In genomic region chr3:54932599-54932998, GRCm38 (mm10) we compare ENCODE assay signal across 39 mouse cellular contexts. TPM values are rescaled to one million over a fixed set of nuclear protein-coding genes. Genes with fewer than 3 reads are reported as not detected.
DNase-seq lines count a peak whose midpoint lies in the region; ATAC-seq and TF ChIP-seq lines count a peak whose summit lies in the region.
"Had no signal": no experiment of that assay in that cellular context is flagged by ENCODE, and none has a peak within 500 bp of the region (broad histone marks: within the 10 kb centered on the region; RNA-seq: fewer than 3 reads in every experiment).

No protein-coding gene starts in this region.

- peak; percentile 37 for TF ChIP-seq CTCF in hindbrain, postnatal 0 days (IDR thresholded peaks at IDR 0.05; ENCODE audit: low read depth)
- TF ChIP-seq CTCF in lung, embryonic 14.5 days (IDR thresholded peaks at IDR 0.05; ENCODE audit: low read depth) = peak; percentile 27
- TF ChIP-seq CTCF in Patski (IDR thresholded peaks at IDR 0.05) = peak; percentile 20

- no peak for ATAC-seq in hindbrain, postnatal 0 days
- no peak for ATAC-seq in lung, embryonic 14.5 days (ENCODE audit: insufficient read depth)
- no peak for ATAC-seq in Patski
- no peak for ATAC-seq in neural tube, embryonic 15.5 days (ENCODE audit: low FRiP score)
- ATAC-seq: activated CD4-positive, CD25-positive, alpha-beta regulatory T cell, adult 4 months; forebrain, embryonic 16.5 days; hindbrain, embryonic 16.5 days; intestine, embryonic 15.5 days; midbrain, embryonic 16.5 days had no signal

- no peaks in the 10 kb centered on the region for H3K36me3 ChIP-seq in hindbrain, postnatal 0 days (ENCODE audit: insufficient read depth, low read length)
- no peaks in the 10 kb centered on the region for H3K36me3 ChIP-seq in hindbrain, embryonic 10.5 days
- no peaks in the 10 kb centered on the region for H3K36me3 ChIP-seq in lung, embryonic 14.5 days (ENCODE audit: insufficient read depth)
- H3K36me3 ChIP-seq in neural tube, embryonic 15.5 days = no peaks in the 10 kb centered on the region
- H3K36me3 ChIP-seq: embryonic facial prominence, embryonic 13.5 days; forebrain, embryonic 10.5 days; G1E; heart, embryonic 12.5 days; intestine, embryonic 15.5 days; liver, embryonic 13.5 days; midbrain, embryonic 10.5 days; neural tube, embryonic 12.5 days had no signal

- CTCF ChIA-PET in Patski (lab: Charles Lee) = no interaction called here

- no peak overlapping the region for H3K4me2 ChIP-seq in hindbrain, postnatal 0 days (ENCODE audit: low read depth, low read length)
- H3K4me2 ChIP-seq in lung, embryonic 14.5 days = no peak overlapping the region
- H3K4me2 ChIP-seq in neural tube, embryonic 15.5 days = no peak overlapping the region
- H3K4me2 ChIP-seq: embryonic facial prominence, embryonic 13.5 days; heart, embryonic 12.5 days; intestine, embryonic 15.5 days; liver, embryonic 13.5 days; neural tube, embryonic 12.5 days had no signal

- no peak for DNase-seq in hindbrain, postnatal 0 days (ENCODE audit: low spot score)
- DNase-seq in hindbrain, embryonic 10.5 days (ENCODE audit: low spot score) = no peak
- no peak for DNase-seq in lung, embryonic 14.5 days
- DNase-seq in lung, postnatal 25 days (ENCODE audit: low spot score) = no peak
- no peak for DNase-seq in Patski (ENCODE audit: low read depth, low spot score)
- no peak for DNase-seq in heart, postnatal 36 days
- DNase-seq: adrenal gland, adult 2 months; adrenal gland, postnatal 36 days; cerebellum, adult 18-20 months; cerebellum, postnatal 10 days; heart, adult 2 months; kidney, adult 9 months; kidney, postnatal 36 days; layer of hippocampus, postnatal 36 days; left cerebral cortex, postnatal 4 days; liver, embryonic 13.5 days; lung, adult 2 months; lung, postnatal 14 days; right cerebral cortex, postnatal 4 days; thymus, postnatal 14 days had no signal

- no peaks in the 10 kb centered on the region for H3K4me1 ChIP-seq in hindbrain, postnatal 0 days (ENCODE audit: insufficient read depth, low read length)
- no peaks in the 10 kb centered on the region for H3K4me1 ChIP-seq in hindbrain, embryonic 10.5 days (replicated peaks)
- no peaks in the 10 kb centered on the region for H3K4me1 ChIP-seq in lung, embryonic 14.5 days (ENCODE audit: insufficient read depth)
- H3K4me1 ChIP-seq in neural tube, embryonic 15.5 days = no peaks in the 10 kb centered on the region
- H3K4me1 ChIP-seq: embryonic facial prominence, embryonic 13.5 days; forebrain, embryonic 10.5 days; heart, embryonic 12.5 days; intestine, embryonic 15.5 days; liver, embryonic 13.5 days; midbrain, embryonic 10.5 days; neural tube, embryonic 12.5 days had no signal

- H3K9me3 ChIP-seq in hindbrain, postnatal 0 days (ENCODE audit: low read length) = no peaks in the 10 kb centered on the region
- no peaks in the 10 kb centered on the region for H3K9me3 ChIP-seq in hindbrain, embryonic 10.5 days
- H3K9me3 ChIP-seq in lung, embryonic 14.5 days (ENCODE audit: low read depth, low read length) = no peaks in the 10 kb centered on the region
- no peaks in the 10 kb centered on the region for H3K9me3 ChIP-seq in neural tube, embryonic 15.5 days (replicated peaks)
- H3K9me3 ChIP-seq: embryonic facial prominence, embryonic 13.5 days; forebrain, embryonic 10.5 days; heart, embryonic 12.5 days; intestine, embryonic 15.5 days; liver, embryonic 13.5 days; midbrain, embryonic 10.5 days; neural tube, embryonic 12.5 days had no signal

- H3K27me3 ChIP-seq in hindbrain, postnatal 0 days (ENCODE audit: insufficient read depth, low read length) = no peaks in the 10 kb centered on the region
- H3K27me3 ChIP-seq in hindbrain, embryonic 10.5 days (ENCODE audit: insufficient read depth, poor library complexity, severe bottlenecking) = no peaks in the 10 kb centered on the region
- no peaks in the 10 kb centered on the region for H3K27me3 ChIP-seq in lung, embryonic 14.5 days (ENCODE audit: insufficient read depth, low read length)
- peaks cover 5% of the 10 kb centered on the region for H3K27me3 ChIP-seq in Patski
- no peaks in the 10 kb centered on the region for H3K27me3 ChIP-seq in neural tube, embryonic 15.5 days (replicated peaks)
- H3K27me3 ChIP-seq: embryonic facial prominence, embryonic 13.5 days; heart, embryonic 12.5 days; intestine, embryonic 15.5 days; liver, embryonic 13.5 days; neural tube, embryonic 12.5 days had no signal

- H3K9ac ChIP-seq in hindbrain, postnatal 0 days (replicated peaks; ENCODE audit: low read length) = no peak overlapping the region
- H3K9ac ChIP-seq in lung, embryonic 14.5 days = no peak overlapping the region
- no peak overlapping the region for H3K9ac ChIP-seq in neural tube, embryonic 15.5 days (replicated peaks)
- H3K9ac ChIP-seq: embryonic facial prominence, embryonic 13.5 days; heart, embryonic 12.5 days; intestine, embryonic 15.5 days; liver, embryonic 13.5 days; neural tube, embryonic 12.5 days had no signal

- no peak overlapping the region for H3K4me3 ChIP-seq in hindbrain, postnatal 0 days (ENCODE audit: low read length)
- no peak overlapping the region for H3K4me3 ChIP-seq in hindbrain, embryonic 10.5 days
- H3K4me3 ChIP-seq in lung, embryonic 14.5 days (ENCODE audit: low read depth, low read length) = no peak overlapping the region
- H3K4me3 ChIP-seq in neural tube, embryonic 15.5 days (replicated peaks) = no peak overlapping the region
- H3K4me3 ChIP-seq: embryonic facial prominence, embryonic 13.5 days; forebrain, embryonic 10.5 days; heart, adult 2 months; heart, embryonic 12.5 days; intestine, embryonic 15.5 days; liver, embryonic 13.5 days; midbrain, embryonic 10.5 days; myocyte; neural tube, embryonic 12.5 days had no signal

- H3K27ac ChIP-seq in hindbrain, postnatal 0 days = no peak overlapping the region
- no peak overlapping the region for H3K27ac ChIP-seq in hindbrain, embryonic 10.5 days
- no peak overlapping the region for H3K27ac ChIP-seq in lung, embryonic 14.5 days (ENCODE audit: low read depth)
- no peak overlapping the region for H3K27ac ChIP-seq in neural tube, embryonic 15.5 days (replicated peaks)
- H3K27ac ChIP-seq: embryonic facial prominence, embryonic 13.5 days; forebrain, embryonic 10.5 days; heart, adult 2 months; intestine, embryonic 15.5 days; liver, embryonic 13.5 days; midbrain, embryonic 10.5 days; neural tube, embryonic 12.5 days had no signal

- in situ Hi-C loops in Patski (cut with MboI; ENCODE audit: low pct_unique_long_range_greater_than_20kb) = no loop called here

- intact Hi-C loops in heart, postnatal 36 days (cut with DNase I) = no loop called here

- WGBS in hindbrain, postnatal 0 days = 89% methylated on average over 4 of the region's 4 CpGs
- WGBS in hindbrain, embryonic 10.5 days = 87% methylated on average over 4 of the region's 4 CpGs
- 86% methylated on average over 4 of the region's 4 CpGs for WGBS in lung, embryonic 14.5 days
- 94% methylated on average over 4 of the region's 4 CpGs for WGBS in neural tube, embryonic 15.5 days

- POLR2A ChIA-PET in Patski (lab: Charles Lee) = no interaction called here

RNA-seq across cellular contexts. Expression of gene Sertm1, which starts 16.9 kb away (rescaled TPM):
- total RNA-seq in hindbrain, postnatal 0 days (2014; rRNA removed) = 14.6 and 15.0 TPM in 2 replicates
- polyA plus RNA-seq in hindbrain, postnatal 0 days (2015; fragmentation: Nextera tagmentation; extraction: Ambion mirVana) = 1.4 TPM in 2 replicates
- 0.12 and 0.17 TPM in 2 replicates for polyA plus RNA-seq in hindbrain, embryonic 10.5 days (2016; fragmentation: Nextera tagmentation; extraction: Ambion mirVana)
- 0.09 TPM in 1 of 2 replicates, not detected in the other for polyA plus RNA-seq in lung, embryonic 14.5 days (2014; fragmentation: Nextera tagmentation; extraction: Ambion mirVana)
- not detected for polyA plus RNA-seq in Patski (2021)
- 0.96 and 1.4 TPM in 2 replicates for polyA plus RNA-seq in neural tube, embryonic 15.5 days (2015; fragmentation: Nextera tagmentation; extraction: Ambion mirVana)
- total RNA-seq in heart, postnatal 36 days (2021) = under 1 TPM; 0.14 to 0.17 TPM
- total RNA-seq: adrenal gland, adult 2 months; adrenal gland, postnatal 36 days; common myeloid progenitor, adult 5-6 weeks; gastrocnemius, adult 8-10 months; gastrocnemius, postnatal 4 days; megakaryocyte progenitor cell, adult 5-6 weeks had no signal
- polyA plus RNA-seq: activated CD4-positive, CD25-positive, alpha-beta regulatory T cell, adult 4 months; adrenal gland, adult 2 months; G1E; lung, adult 2 months; myocyte; spleen, adult 2 months; urinary bladder, adult 2 months had no signal
